In genomic region chr11:89550921-89551320, GRCm38 (mm10) we compare ENCODE assay signal across 20 mouse cellular contexts.
"Had no signal": no experiment of that assay in that cellular context is flagged by ENCODE, and none has a peak within 500 bp of the region (broad histone marks: within the 10 kb centered on the region; RNA-seq: fewer than 3 reads in every experiment).

No protein-coding gene starts in this region.

- DNase-seq: lung, adult 2 months; lung, postnatal 14 days; lung, postnatal 36 days; midbrain, embryonic 14.5 days; retina, postnatal 1 day; right cerebral cortex, adult 18-20 months; right cerebral cortex, postnatal 25 days; right cerebral cortex, postnatal 4 days; spleen, adult 18-20 months; thymus, adult 18-20 months; thymus, postnatal 14 days; thymus, postnatal 36 days had no signal

- H3K9ac ChIP-seq: liver, embryonic 14.5 days; lung, embryonic 15.5 days; midbrain, embryonic 12.5 days; neural tube, embryonic 13.5 days; neural tube, embryonic 15.5 days had no signal

- H3K27ac ChIP-seq: liver, embryonic 14.5 days; lung, embryonic 15.5 days; macrophage; midbrain, embryonic 12.5 days; neural tube, embryonic 13.5 days; neural tube, embryonic 15.5 days had no signal

- H3K4me1 ChIP-seq: lung, embryonic 15.5 days; midbrain, embryonic 12.5 days; neural tube, embryonic 13.5 days; neural tube, embryonic 15.5 days had no signal

- H3K27me3 ChIP-seq: lung, embryonic 15.5 days; midbrain, embryonic 12.5 days; neural tube, embryonic 13.5 days; neural tube, embryonic 15.5 days had no signal

- H3K4me3 ChIP-seq: lung, embryonic 15.5 days; megakaryocyte, embryonic 14.5 days; midbrain, embryonic 12.5 days; myocyte; neural tube, embryonic 13.5 days; neural tube, embryonic 15.5 days had no signal

- H3K9me3 ChIP-seq: lung, embryonic 15.5 days; megakaryocyte, embryonic 14.5 days; midbrain, embryonic 12.5 days; neural tube, embryonic 13.5 days; neural tube, embryonic 15.5 days had no signal

- H3K36me3 ChIP-seq: lung, embryonic 15.5 days; midbrain, embryonic 12.5 days; neural tube, embryonic 13.5 days; neural tube, embryonic 15.5 days had no signal
